Mouse (Mus musculus) kidney, postnatal 25 days (tissue): Measurements from ENCODE around the gene Rai1.

Experiments used
- DNase-seq, 2 experiments: peaks; one replicate each; pipeline ENCODE4 v3.0.0; 2021; ENCODE audit warnings: mixed read lengths in 2 of 2

Gene Rai1

DNA sequence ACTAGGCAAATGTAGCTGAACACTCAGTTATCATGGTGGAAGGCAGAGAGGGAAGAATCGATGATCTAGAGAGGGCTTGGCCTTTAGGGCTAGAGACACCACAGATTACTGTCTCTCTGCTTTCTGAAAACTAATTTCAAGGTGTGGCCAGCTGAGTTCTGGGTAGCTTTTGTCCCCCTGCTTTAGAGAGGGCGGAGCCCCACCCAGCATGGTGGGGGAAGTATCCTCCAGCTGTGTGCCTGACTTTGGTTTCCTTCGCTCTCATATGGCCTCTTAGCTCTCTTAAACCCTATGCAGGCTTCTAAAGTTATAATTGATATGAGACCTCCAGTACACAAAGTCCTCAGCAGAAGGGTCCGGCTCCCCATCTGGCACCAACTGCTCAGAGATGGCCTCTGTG, 58.5 kb downstream of the Rai1 start:
- DNase-seq: no peak

DNA sequence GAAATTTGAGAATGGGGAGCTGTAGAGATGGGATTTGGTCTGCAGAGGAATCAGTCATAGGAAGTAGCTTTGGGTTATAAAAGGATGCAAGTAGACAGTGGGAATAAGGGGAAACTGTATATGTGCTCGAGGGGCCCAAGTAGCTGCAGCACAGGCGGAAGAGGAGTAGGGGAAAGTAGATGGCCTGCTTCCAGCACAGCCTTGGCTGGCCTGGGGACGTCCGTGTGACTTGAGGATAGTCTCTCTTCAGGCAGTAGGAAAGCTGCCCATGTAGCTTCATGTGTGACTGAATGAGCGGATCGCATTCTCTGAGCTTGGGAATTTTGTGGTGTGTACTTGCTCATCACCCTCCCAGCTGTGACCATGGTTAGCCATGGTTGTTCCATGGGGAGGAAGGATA, 59.6 kb downstream of the Rai1 start:
- no peak for DNase-seq

DNA sequence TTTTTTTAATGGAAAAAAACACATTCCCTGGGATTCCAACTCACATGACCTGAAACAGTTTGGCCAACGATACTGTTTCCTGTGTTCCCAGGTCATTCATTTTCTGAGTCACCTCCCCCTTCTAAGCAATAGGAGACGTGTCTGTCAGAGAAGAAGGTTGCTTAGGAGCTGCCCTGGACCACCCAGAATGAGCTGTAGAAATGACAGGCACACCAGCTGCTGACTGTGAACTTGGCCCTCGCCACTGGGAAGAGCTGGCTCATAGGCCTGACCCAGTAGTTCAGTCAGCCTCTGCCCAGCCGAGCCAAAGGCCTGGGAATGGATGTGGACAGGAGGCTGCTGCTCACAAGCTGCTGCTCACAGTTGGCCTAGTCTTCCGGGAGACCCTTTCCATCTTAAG, 60.3 kb downstream of the Rai1 start:
- DNase-seq: peak; percentile 18 to 63

DNA sequence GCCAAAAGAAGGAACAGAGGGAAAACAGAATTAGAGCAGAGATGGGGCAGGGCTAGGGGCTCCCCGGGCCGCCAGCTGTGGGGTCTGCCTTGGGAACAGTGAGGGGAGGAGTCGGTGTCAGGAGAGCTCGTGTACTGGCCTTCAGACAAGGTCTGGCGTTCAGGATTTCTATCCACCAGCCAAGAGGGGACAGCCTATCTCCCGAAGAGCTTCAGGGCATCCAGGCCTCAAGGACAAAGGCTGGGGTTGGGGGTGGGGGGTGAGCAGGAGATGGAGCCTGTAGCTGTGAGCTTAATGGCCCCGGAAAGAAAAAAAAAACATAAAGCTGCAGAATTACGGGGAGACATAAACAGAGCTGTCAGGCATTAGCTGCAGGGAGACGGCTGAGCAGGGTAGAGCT, 64.0 kb downstream of the Rai1 start:
- no peak for DNase-seq

DNA sequence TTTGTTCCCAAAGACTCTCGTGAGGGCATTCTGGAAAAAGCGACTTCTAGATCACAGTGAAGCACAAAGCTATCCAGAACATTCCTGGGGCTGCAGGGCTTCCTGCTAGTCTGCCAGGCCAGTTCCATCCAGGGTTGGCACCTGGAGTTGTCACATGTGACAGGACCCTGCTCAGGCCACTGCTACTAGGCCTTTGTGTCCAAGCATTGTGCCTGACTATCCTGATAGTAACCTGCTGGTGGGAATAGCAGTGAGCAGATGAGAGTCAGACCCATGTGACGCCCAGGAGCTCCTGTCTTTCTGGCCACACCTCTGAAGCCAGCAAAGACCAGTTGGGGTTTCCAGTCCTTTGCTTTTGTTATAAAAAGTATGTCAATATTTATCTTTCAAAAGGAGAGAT, 67.3 kb downstream of the Rai1 start:
- no peak for DNase-seq

DNA sequence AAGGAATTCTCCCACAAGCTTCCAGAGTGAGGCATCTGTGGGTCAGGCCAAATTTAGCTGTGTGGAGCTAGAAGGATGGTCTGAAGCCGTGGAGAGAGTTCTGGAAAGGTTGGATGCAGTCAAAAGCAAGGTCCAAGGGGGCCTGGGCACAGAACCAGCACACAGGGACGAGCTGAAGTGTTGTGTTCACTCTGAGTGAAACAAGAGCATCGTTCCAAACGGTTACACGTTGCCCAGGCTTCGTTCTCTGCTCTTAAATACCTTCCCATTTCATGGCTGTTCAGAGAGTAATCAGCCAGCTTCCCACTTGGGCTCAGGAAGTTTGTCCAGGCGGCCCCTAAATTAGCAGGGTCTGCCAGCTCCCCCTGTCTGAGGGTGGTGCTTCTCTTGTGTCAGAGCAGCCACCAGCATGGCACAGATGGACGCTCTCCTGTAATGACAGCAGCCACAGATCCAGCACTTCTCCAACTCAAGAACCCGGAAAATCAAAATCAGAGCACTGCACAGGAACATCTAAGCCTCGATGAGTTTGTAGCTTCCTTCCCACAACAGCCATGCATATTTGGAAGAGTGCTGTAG, 68.9 kb downstream of the Rai1 start:
- DNase-seq: no peak

DNA sequence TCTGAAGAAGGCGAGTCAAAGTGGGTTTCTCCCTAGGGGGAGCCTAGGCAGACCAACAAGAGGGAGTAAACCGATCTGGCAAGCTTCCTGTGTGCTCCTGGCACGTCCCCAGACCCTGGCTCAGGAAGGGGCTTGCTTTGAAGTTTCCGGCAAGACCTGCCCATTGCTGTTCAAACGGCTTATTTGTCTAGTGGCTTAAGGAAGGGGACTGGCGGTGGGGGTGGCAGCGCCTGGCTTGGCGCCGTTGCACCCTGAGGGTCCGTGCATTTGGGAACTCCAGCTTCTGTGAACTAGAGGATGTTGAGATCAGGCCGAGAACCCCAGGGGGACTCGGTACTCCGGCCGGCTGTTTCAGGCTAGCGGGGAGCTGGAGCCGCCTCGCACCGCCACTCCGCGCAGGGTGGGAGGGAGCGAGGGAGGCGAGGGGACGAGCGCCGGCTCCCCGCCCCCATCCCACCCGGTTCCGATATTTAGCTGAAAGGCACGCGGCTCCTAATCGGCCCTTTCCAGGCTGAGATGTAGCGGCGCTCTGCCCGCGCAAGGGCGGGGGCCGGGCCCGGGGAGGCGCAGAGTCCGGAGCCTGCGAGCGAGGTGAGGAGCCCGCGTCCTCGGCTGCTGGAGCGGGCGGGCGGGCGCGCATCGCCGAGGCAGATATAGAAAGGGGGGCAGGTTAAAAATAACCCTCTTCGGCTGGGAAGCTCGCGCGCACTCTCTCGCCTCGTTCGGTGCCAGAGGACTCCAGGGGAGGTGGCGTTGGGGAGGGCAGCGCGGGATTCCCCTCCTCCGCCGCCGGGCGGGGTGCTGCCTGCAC, 70.8 kb downstream of the Rai1 start:
- peak; percentile 57 to 71 for DNase-seq

DNA sequence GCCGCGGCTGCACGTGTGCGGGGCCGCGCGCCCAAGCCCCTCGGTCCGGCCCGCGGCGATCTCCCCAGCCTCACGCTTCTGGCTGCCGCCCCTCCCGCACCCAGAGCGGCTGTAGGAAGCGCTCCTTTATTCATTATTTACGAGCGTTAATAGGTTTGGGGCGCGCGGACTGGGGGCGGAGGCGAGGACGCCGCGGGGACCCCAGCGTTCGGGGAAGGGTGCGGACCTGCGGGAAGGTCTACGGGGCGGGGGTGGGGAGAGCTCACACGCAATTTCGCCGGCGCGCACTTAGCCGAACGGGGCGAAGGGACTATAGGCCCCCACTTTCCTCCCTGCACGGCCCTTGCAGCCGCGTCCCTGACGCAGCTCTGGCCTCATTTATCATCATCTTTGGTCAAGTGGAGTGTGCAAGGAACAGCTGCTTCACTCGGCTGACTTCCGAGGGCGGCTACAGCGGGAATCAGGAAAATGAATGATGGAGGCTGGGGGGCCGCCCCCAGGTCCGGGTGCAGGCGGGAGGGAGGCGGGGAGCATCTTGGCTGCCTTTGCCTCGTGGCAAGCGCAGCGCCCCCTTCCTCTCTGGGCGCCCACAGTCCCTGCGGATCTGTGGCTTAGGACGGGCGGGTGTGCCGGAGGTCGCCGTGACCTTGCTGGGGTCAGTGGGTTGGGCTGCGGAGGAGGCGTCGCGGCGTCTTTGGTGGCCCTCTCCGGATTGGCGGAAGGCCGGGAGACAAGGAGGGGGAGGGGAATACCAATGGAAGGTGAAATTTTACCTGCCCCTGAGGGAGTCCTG, 71.6 kb downstream of the Rai1 start:
- peak; percentile 70 to 89 for DNase-seq

DNA sequence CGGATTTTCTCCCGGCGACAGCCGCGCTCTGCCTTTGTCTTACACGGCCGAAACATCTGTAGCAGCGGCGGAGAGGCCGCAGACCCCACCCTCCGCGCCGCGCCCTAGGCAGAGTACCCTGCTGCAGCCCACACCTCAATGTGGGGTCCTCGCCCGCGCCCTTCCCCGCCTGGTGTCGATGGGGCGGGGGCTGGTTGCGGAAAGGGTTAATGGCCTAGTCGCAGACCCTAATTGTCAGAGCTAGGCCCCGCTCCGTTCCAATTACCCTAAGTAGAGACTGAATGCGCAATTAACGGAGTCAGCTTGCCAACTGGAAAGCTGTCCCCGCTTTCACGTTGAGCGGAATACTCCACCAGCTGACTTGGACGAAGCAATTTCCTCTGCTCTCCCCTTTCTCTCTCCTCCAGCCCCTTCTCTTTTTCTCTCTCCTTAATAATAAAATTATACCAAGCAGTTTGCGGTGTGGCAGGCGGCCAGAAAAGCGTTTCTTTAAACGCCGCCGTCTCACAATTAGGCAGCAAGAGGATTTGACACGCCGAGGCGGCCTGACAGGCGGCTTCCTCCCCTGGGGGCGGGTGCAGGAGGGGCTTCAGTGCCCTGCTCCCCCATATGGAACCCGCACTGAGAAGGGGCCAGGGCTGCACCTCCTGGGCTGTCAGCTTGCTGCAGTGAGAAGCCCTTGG, 72.3 kb downstream of the Rai1 start:
- DNase-seq: peak; percentile 59 to 68

DNA sequence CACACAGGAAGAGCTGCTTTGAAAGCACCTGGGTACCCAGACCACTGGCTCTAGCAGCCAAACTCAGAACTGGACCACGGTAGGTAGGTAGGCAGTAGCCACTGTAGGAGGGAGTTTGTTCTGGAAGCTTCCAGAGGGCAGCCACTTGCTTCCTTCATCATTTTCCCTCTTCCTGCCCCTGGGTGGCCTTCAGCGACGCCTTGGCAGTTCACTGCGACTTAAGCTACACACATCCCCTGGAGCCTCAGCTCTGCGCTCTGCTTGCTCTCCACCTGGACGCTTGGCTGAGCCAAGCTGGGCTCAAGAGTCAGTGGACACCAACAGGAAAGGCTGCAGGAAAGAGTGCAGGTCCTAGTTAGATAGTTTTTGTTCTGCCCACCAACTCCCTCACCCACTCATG, 73.2 kb downstream of the Rai1 start:
- no peak for DNase-seq

DNA sequence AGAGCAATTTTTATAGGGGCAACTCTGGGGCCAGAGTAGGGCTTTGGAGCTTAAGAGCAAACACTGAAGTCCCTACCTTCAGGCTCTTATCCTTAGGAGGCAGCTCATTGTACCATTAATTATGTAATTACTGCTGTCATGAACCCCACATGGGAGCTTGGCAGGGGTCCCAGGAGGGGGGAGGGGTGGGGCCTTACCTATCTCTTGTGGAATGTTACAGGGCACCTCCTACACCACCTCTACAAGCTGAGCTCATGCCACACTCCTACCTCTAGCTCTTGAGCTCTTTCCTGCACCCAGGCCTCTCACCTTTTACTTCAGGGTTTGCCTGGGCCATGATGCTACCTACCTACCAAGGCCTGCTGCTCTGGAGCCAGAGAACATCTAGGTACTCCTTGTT, 73.7 kb downstream of the Rai1 start:
- DNase-seq: peak; percentile 66 to 89

DNA sequence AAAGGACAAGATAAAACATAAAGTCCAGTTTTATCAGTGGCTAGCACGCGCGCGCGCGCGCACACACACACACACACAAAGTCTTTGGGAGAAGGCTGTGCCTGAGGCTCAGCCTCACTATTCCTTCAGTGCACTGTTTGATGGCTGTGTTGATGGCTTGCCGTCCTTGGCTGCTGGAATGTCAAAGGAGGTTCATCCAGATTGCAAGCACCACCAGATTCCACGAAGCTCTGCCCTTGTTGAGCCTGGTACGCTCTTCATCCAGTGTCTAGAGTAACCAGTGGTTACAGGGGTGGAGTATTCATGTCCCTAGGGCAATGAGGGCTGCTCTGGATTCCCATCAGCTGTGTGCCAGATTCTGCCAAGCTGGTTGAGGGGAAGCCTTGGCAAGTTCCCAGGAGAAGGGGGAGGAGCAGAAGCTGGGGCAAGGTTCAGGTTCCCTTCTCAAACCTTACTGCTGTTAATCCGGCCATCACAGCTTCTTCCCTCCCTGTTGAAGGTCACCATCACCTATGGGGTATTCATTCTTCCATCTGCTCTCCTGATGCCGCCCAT, 77.4 kb downstream of the Rai1 start:
- peak; percentile 94 to 95 for DNase-seq

DNA sequence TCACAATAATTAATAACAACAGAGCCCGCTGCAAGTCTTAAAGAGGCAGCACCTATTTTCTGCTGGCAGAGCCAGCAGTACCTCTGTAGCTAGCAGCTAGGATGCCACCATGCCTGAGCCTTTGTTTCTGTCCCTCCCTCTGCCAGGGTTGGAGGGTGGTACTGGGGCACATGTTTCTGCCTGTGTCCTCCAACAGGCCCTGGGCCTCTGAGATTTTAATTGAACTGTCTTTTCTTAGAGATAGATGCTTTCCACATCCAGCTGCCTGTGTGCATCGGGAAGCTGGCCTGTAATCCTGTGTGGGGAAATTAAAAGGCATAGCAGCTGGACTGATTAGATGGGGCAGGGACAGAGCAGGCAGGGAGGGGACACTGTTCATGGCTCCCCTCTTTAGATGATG, 77.9 kb downstream of the Rai1 start:
- no peak for DNase-seq

DNA sequence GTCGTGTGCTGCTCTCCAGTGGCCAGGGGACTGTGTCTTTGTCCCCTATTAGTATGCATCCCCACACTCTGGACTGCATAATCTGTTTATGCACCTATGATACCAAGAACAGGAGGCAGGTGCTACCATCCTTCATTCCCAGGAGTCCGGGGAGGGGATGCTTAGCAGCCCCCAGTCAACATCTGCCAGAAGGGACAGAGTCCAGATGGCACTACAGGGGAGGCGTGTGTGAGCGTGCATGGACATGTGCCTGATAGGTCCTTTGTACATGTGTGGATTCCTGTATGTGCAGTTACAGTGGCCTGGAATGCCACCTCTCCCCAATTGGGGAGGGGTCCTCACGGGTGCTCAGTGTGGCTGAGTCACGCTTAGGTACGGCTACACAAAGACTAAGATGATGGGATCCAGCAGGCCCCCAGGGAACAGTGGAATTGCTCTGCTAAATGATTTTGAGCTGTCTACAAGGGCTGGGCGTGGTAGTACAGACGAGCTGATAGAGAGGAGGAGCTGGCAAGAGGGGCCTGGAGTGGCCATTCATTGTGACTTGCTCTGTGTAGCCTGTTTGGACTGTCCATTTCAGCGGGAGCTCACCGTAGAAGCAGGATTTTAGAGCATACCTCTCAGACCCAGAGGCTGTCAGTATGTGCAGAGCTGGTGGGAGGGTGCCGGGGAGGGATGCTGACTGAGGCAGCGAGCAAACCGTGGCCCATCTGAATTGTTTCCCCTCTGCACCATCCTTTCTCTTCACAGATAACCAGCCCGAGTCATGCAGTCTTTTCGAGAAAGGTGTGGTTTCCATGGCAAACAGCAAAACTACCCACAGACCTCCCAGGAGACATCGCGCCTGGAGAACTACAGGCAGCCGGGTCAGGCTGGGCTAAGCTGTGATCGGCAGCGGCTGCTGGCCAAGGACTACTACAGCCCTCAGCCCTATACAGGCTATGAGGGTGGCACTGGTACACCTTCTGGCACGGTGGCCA, 79.8 kb downstream of the Rai1 start:
- no peak for DNase-seq

DNA sequence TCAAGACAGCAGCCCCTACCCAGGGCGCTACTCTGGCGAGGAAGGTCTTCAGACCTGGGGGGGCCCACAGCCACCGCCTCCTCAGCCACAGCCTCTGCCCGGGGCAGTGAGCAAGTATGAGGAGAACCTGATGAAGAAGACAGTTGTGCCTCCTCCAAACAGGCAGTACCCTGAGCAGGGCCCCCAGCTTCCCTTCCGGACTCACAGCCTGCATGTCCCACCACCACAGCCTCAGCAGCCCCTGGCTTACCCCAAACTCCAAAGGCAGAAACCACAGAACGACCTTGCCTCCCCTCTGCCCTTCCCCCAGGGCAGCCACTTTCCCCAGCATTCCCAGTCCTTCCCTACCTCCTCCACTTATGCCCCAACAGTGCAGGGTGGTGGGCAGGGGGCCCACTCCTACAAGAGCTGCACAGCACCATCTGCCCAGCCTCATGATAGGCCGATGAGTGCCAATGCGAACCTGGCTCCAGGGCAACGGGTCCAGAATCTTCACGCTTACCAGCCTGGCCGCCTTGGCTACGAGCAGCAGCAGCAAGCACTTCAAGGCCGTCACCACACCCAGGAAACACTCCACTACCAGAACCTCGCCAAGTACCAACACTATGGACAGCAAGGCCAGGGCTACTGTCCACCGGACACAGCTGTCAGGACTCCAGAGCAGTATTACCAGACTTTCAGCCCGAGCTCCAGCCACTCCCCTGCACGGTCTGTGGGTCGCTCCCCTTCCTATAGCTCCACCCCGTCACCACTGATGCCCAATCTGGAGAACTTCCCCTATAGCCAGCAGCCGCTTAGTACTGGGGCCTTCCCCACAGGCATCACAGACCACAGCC, 80.8 kb downstream of the Rai1 start:
- no peak for DNase-seq

DNA sequence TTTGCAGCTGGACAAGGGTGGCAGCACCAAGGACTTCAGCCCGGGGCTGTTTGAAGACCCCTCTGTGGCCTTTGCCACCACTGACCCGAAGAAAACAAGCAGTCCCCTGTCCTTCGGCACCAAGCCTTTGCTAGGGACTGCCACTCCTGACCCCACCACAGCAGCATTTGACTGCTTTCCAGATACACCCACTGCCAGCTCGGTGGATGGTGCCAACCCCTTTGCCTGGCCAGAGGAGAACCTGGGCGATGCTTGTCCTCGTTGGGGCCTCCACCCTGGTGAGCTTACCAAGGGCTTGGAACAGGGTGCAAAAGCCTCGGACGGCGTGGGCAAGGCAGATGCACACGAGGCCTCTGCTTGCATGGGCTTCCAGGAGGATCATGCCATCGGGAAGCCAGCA, 82.3 kb downstream of the Rai1 start:
- no peak for DNase-seq

DNA sequence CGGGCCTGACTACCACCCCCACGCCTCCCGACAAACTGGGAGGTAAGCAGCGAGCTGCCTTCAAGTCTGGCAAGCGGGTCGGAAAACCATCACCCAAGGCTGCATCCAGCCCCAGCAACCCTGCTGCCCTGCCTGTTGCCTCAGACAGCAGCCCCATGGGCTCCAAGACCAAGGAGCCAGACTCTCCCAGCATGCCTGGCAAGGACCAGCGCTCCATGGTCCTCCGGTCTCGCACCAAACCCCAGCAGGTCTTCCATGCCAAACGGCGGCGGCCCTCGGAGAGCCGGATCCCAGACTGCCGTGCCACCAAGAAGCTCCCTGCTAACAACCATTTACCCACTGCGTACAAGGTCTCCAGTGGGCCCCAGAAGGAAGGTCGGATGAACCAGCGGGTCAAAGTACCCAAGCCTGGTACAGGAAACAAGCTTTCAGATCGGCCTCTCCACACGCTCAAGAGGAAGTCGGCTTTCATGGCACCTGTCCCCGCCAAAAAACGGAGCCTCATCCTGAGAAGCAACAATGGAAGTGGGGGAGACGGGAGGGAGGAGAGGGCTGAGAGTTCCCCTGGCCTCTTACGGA, 83.6 kb downstream of the Rai1 start:
- no peak for DNase-seq

DNA sequence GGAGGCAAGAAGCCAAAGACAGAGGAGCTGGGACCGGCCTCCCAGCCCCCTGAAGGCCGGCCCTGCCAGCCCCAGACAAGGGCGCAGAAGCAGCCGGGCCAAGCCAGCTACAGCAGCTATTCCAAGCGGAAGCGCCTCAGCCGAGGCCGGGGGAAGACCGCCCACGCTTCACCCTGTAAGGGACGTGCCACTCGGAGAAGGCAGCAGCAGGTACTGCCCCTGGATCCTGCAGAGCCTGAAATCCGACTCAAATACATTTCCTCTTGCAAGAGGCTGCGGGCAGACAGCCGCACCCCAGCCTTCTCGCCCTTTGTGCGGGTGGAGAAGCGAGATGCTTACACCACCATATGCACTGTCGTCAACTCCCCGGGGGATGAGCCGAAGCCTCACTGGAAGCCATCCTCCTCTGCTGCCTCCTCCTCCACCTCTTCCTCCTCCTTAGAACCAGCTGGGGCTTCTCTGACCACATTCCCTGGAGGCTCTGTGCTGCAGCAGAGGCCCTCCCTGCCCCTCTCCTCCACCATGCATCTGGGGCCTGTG, 84.8 kb downstream of the Rai1 start:
- DNase-seq: peak in 1 of 2 experiments; percentile 57

DNA sequence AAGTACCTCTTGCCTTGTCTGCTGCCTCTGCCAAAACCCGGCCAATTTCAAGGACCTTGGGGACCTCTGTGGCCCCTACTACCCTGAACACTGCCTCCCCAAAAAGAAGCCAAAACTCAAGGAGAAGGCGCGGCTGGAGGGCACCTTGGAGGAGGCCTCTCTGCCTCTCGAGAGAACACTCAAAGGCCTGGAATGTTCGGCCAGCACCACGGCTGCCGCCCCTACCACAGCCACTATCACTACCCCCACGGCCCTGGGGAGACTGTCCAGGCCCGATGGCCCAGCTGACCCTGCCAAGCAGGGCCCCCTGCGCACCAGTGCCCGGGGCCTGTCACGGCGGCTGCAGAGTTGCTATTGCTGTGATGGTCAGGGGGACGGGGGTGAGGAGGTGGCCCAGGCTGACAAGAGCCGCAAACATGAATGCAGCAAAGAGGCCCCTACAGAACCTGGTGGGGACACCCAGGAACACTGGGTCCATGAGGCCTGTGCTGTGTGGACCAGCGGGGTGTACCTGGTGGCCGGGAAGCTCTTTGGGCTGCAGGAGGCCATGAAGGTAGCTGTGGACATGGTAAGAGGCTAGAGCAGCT, 85.3 kb downstream of the Rai1 start:
- no peak for DNase-seq

DNA sequence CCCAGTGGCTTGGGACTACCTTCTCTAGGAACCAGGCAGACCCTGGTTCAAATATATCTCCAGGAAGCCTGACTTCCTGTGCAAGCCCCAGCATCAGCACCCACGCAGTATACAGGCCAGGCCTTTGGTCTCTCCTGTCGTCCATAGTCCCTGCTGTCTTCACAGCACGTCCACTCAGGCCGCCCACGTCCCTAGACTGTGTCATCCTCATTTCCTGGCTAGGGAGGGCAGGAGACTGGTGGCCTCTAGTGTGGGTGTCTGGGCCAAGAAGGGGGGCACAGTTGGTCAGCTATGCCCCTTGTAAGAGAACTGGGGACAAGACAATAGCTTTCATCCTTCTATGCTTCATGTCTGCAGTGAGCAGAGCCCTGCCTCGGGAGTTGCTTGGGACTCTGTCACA, 87.7 kb downstream of the Rai1 start:
- DNase-seq: no peak
